Mouse (Mus musculus): Measurements from ENCODE around the gene Cacybp. TPM values are rescaled to one million over a fixed set of nuclear protein-coding genes. Genes with fewer than 3 reads are reported as not detected.

The Cacybp gene
- polyA plus RNA-seq, 1 experiment from 2014 or later: 136 TPM

- ChIA-PET CTCF (no interaction called here), POLR2A (no interaction called here)
- ATAC-seq (no peak), DNase-seq (ENCODE audit: low read depth, low spot score) (no peak)
- in situ Hi-C loops (cut with MboI; ENCODE audit: low pct_unique_long_range_greater_than_20kb): loop anchor here (10.0 kb wide), 1 partner anchor 501 kb away; no protein-coding TSS in a partner anchor
- TF ChIP-seq CTCF (IDR thresholded peaks at IDR 0.05): no peak
- no peaks in the 10 kb centered on the region for H3K27me3 ChIP-seq
Observed at GRCm38 (mm10) chr1:160224093-160224492, 11.4 kb upstream of the Cacybp start.

GRCm38 (mm10) chr1:160217898-160218297 is 5.2 kb upstream of the Cacybp start:
- ChIA-PET CTCF (interaction anchor here (1.6 kb wide), 1 partner anchor 13 kb away, joined by 5 read pairs; no protein-coding TSS in a partner anchor), POLR2A (no interaction called here)
- ATAC-seq (no peak), DNase-seq (ENCODE audit: low read depth, low spot score) (no peak)
- in situ Hi-C loops (cut with MboI; ENCODE audit: low pct_unique_long_range_greater_than_20kb): no loop called here
- no peak for TF ChIP-seq CTCF (IDR thresholded peaks at IDR 0.05)
- H3K27me3 ChIP-seq: no peaks in the 10 kb centered on the region

- no peak for ATAC-seq
- ChIA-PET CTCF (interaction anchor here (1.5 to 2.5 kb wide), 3 partner anchors 13 to 20 kb away, joined by 4 to 13 read pairs (median 5); no protein-coding TSS in a partner anchor), POLR2A (interaction anchor here (1.0 kb wide), 1 partner anchor 164 kb away, joined by 3 read pairs; no protein-coding TSS in a partner anchor)
- no peaks in the 10 kb centered on the region for H3K27me3 ChIP-seq
- DNase-seq (ENCODE audit: low read depth, low spot score): no peak
- no peak for TF ChIP-seq CTCF (IDR thresholded peaks at IDR 0.05)
- in situ Hi-C loops (cut with MboI; ENCODE audit: low pct_unique_long_range_greater_than_20kb): no loop called here
Observed at GRCm38 (mm10) chr1:160214171-160214570, 1.5 kb upstream of the Cacybp start.

- ATAC-seq (peak; percentile 29), DNase-seq (ENCODE audit: low read depth, low spot score) (no peak)
- TF ChIP-seq CTCF (IDR thresholded peaks at IDR 0.05): no peak
- H3K27me3 ChIP-seq: no peaks in the 10 kb centered on the region
- in situ Hi-C loops (cut with MboI; ENCODE audit: low pct_unique_long_range_greater_than_20kb): no loop called here
- ChIA-PET CTCF (interaction anchor here (0.6 to 2.5 kb wide), 8 partner anchors 11 to 167 kb away, joined by 3 to 13 read pairs (median 4); no protein-coding TSS in a partner anchor), POLR2A (interaction anchor here (0.5 to 1.2 kb wide), 3 partner anchors 10 to 165 kb away, joined by 3 to 5 read pairs (median 3); no protein-coding TSS in a partner anchor)
Observed at GRCm38 (mm10) chr1:160212123-160212691, 468 bp downstream of the Cacybp start.

DNA sequence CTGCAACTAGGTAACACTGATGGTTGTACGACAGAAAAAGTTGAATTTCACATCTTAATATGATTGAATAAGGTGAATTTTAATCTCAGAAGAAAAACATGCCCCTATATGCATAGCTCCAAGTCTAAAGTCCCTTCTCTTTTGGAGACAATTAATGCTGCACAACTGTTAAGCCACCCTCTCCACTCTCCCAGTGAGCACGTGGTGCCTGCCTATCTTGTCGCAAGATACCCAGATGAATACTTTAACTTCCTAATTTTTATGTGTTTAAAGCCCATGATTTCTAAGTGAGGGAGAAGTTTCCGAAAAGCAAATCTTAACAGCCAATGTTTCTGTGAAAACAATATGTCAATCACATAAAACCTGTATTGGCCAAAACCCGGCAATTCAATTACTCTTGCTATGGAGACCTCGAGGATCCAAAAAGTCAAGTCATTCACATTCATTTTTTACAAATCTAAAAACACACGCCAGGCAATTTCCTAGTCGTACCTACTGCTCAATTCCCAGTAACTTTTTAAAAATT is 1.0 kb downstream of the Cacybp start:
- no peak for ATAC-seq
- POLR2A ChIA-PET: interaction anchor here (1.2 kb wide), 1 partner anchor 165 kb away, joined by 5 read pairs; no protein-coding TSS in a partner anchor
- no peaks in the 10 kb centered on the region for H3K27me3 ChIP-seq
- CTCF ChIA-PET: interaction anchor here (1.4 to 1.5 kb wide), 2 partner anchors 166 to 167 kb away, joined by 3 to 4 read pairs; no protein-coding TSS in a partner anchor
- in situ Hi-C loops (cut with MboI; ENCODE audit: low pct_unique_long_range_greater_than_20kb): no loop called here
- no peak for DNase-seq (ENCODE audit: low read depth, low spot score)
- no peak for TF ChIP-seq CTCF (IDR thresholded peaks at IDR 0.05)

DNA sequence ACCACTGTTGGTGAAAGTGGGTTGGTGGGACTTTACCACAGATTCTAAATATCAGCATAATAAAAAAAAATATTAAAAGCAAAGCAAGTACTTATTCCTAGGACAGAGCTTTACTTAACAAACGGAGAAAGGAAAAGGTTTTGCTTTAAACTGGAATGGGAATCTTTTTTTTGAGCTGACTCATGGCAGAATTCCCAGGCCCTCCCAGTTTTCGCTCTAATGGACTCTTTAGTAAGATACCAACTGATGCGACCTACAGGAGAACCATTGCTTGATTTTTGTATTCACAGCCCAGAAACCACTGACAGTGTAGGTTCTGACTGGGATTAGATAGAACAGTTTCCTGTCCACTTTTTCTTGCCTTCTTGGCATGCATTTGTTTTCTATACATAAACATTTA is 2.1 kb downstream of the Cacybp start:
- no peak for DNase-seq (ENCODE audit: low read depth, low spot score)
- in situ Hi-C loops (cut with MboI; ENCODE audit: low pct_unique_long_range_greater_than_20kb): no loop called here
- H3K27me3 ChIP-seq: no peaks in the 10 kb centered on the region
- POLR2A ChIA-PET: no interaction called here
- CTCF ChIA-PET: interaction anchor here (0.9 to 1.2 kb wide), 3 partner anchors 19 to 167 kb away, joined by 3 to 5 read pairs (median 3); no protein-coding TSS in a partner anchor
- ATAC-seq: no peak
- TF ChIP-seq CTCF (IDR thresholded peaks at IDR 0.05): no peak

DNA sequence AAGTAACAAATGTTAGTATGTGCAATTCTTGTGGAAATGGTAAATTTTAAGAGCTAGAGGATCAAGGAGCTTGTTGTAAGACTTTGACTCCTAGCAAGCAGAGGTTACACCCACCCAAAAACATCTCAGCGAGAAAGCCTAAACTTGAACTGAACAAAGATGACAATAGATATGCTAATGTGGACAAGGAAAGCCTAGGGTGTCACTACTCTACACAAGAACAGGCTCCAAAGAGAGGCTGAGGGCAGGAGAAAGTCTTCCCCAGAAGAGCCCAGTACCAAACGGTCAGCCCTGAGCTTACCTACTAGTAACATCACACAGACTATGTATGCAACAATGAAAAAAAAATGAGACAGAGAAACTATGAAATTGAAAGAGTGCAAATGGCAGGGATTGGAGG is 2.8 kb downstream of the Cacybp start:
- no peak for TF ChIP-seq CTCF (IDR thresholded peaks at IDR 0.05)
- no peaks in the 10 kb centered on the region for H3K27me3 ChIP-seq
- DNase-seq (ENCODE audit: low read depth, low spot score): no peak
- in situ Hi-C loops (cut with MboI; ENCODE audit: low pct_unique_long_range_greater_than_20kb): no loop called here
- ChIA-PET POLR2A (no interaction called here), CTCF (interaction anchor here (0.6 to 1.3 kb wide), 6 partner anchors 12 to 168 kb away, joined by 3 to 6 read pairs (median 3); no protein-coding TSS in a partner anchor)
- no peak for ATAC-seq

DNA sequence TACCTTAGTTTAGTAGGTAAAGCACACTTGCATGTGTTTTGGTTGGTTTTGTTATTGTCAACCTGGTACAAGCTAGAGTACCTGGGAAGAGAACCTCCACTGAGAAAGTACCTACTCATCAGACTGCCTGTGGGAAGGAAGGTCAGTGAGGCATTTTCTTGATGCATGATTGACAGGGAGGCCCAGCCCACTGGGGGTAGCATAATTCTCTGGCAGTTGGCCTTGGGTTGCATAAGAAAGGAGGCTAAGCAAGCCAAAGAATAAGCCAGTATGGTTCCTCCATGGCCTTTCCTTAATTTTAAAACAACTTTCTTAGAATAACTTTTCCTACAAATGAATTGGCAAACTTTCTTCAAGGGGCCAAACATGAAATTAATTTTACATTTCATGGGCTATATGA is 7.2 kb downstream of the Cacybp start:
- no peak for TF ChIP-seq CTCF (IDR thresholded peaks at IDR 0.05)
- ATAC-seq (no peak), DNase-seq (ENCODE audit: low read depth, low spot score) (no peak)
- in situ Hi-C loops (cut with MboI; ENCODE audit: low pct_unique_long_range_greater_than_20kb): no loop called here
- ChIA-PET CTCF (no interaction called here), POLR2A (no interaction called here)
- H3K27me3 ChIP-seq: no peaks in the 10 kb centered on the region

DNA sequence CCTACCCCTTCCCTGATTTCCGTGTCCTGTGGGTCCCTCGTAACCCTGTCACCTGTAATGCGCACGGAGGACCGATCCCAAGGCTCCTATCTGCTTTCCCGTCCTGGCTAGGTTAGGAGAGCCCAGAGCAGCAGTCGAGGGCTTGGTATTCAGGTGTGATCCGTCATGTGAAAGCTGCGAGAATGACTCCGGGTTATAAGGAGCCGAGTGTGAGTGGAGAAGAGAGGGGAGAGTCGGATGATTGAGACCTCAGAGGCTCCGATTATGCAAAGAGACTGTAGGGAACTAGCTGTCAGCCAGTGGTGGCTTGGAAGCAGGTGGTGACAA is 17.4 kb downstream of the Cacybp start:
- H3K27me3 ChIP-seq: no peaks in the 10 kb centered on the region
- DNase-seq (ENCODE audit: low read depth, low spot score) (no peak), ATAC-seq (peak; percentile 40)
- POLR2A ChIA-PET: no interaction called here
- in situ Hi-C loops (cut with MboI; ENCODE audit: low pct_unique_long_range_greater_than_20kb): loop anchor here (10.0 kb wide), 1 partner anchor 180 kb away; no protein-coding TSS in a partner anchor
- CTCF ChIA-PET: no interaction called here
- TF ChIP-seq CTCF (IDR thresholded peaks at IDR 0.05): no peak

GRCm38 (mm10) chr1:160194529-160195336 is 17.9 kb downstream of the Cacybp start, which contains the start of gene Mrps14:
Gene Mrps14, plus strand, starts transcription at chr1:160195215.
- ATAC-seq (peak; percentile 99), DNase-seq (ENCODE audit: low read depth, low spot score) (peak; percentile 83)
- CTCF ChIA-PET: interaction anchor here (1.0 kb wide), 1 partner anchor 19 kb away, joined by 4 read pairs; no protein-coding TSS in a partner anchor
- H3K27me3 ChIP-seq: no peaks in the 10 kb centered on the region
- peak; percentile 98 for TF ChIP-seq CTCF (IDR thresholded peaks at IDR 0.05)
- in situ Hi-C loops (cut with MboI; ENCODE audit: low pct_unique_long_range_greater_than_20kb): loop anchor here (10.0 kb wide), 1 partner anchor 180 kb away; no protein-coding TSS in a partner anchor
- POLR2A ChIA-PET: no interaction called here

All from Patski (cell line).